Mouse (Mus musculus): ENCODE measurements around the gene Snrk. TPM values are rescaled to one million over a fixed set of nuclear protein-coding genes. Genes with fewer than 3 reads are reported as not detected.
A peak's percentile ranks its signal among the peaks of the same experiment; 100 is the strongest.

Gene Snrk
- 79.8 and 103 TPM in 2 replicates for polyA plus RNA-seq (2015; fragmentation: Nextera tagmentation; extraction: Ambion mirVana)

DNA sequence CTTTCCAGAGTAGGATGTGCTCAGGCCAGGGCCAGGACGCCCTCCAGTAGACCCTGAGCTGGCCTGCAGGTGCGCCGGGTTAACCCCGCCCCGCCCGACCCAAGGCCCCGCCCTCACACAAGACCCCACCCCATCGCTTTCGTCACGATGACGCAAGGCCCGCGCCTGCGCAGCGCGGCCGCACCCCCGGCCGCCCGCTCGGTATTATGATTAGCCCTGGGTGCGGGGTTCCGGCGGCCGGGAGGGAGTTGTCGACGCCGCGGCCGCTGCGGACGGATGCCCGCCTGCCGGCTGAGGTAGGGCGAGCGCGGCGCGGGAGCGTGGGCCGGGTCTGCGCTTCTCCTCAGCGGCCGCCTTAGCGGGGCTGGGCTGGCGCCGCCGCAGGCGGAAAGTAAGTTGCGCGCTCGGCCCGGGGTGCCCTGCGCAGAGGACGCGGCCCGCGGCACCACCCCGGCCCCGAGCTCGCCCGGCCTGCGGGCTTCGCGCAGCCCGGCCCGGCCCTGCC is at the start of gene Snrk:
Snrk (plus strand) TSS at position 155 of the 505 bp plus-strand sequence.
- ATAC-seq (replicated peaks), result peak; percentile 97
- under 1% methylated on average over 59 of the region's 67 CpGs for WGBS
- H3K9me3 ChIP-seq, result no peaks in the 10 kb centered on the region

DNA sequence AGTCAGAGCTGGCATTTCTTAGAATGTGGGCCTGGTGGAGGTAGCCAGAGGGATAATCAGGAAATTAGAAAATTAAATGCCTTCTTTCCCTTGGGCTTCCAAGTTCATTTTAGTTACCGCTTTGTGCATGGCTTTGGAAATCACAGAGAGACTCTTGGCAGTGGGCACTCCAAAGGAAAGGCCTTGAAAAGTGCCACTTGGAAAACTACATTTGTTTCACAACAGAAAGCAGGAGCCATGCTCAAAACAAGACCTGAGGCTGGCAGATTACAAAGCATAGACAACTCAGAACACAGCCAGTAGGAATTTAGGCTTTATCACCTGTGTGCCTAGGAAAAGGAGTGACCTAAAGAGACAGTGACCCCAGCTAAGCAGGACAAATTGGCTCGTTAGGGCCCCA is 49.4 kb upstream of the Snrk start:
- no peak overlapping the region for H3K9ac ChIP-seq
- no peaks in the 10 kb centered on the region for H3K36me3 ChIP-seq (replicated peaks)
- no peaks in the 10 kb centered on the region for H3K27me3 ChIP-seq (replicated peaks)
- no peak overlapping the region for H3K4me2 ChIP-seq
- ATAC-seq (replicated peaks), result no peak
- no peaks in the 10 kb centered on the region for H3K9me3 ChIP-seq
- 69% methylated on average over 2 of the region's 2 CpGs for WGBS
- H3K4me3 ChIP-seq, result no peak overlapping the region
- H3K27ac ChIP-seq, result no peak overlapping the region
- H3K4me1 ChIP-seq, result no peaks in the 10 kb centered on the region

More for the DNA sequence above, at the start of gene Snrk:
- H3K27me3 ChIP-seq (replicated peaks), result no peaks in the 10 kb centered on the region
- peak within 1 kb of the TSS; percentile 54 for H3K4me2 ChIP-seq
- H3K27ac ChIP-seq, result peak within 1 kb of the TSS; percentile 91
- no peaks in the 10 kb centered on the region for H3K36me3 ChIP-seq (replicated peaks)
- H3K9ac ChIP-seq, result peak within 1 kb of the TSS; percentile 85
- peaks cover 22% of the 10 kb centered on the region for H3K4me1 ChIP-seq
- peak within 1 kb of the TSS; percentile 83 for H3K4me3 ChIP-seq

- no peak overlapping the region for H3K4me2 ChIP-seq
- H3K27me3 ChIP-seq (replicated peaks), result no peaks in the 10 kb centered on the region
- H3K4me3 ChIP-seq, result no peak overlapping the region
- no peaks in the 10 kb centered on the region for H3K4me1 ChIP-seq
- no peaks in the 10 kb centered on the region for H3K9me3 ChIP-seq
- H3K9ac ChIP-seq, result no peak overlapping the region
- ATAC-seq (replicated peaks), result no peak
- H3K36me3 ChIP-seq (replicated peaks), result no peaks in the 10 kb centered on the region
- H3K27ac ChIP-seq, result no peak overlapping the region
- 85% methylated on average over 11 of the region's 11 CpGs for WGBS
These were observed 47.4 kb upstream of the Snrk start for GRCm38 (mm10) chr9:122069560-122070174.

DNA sequence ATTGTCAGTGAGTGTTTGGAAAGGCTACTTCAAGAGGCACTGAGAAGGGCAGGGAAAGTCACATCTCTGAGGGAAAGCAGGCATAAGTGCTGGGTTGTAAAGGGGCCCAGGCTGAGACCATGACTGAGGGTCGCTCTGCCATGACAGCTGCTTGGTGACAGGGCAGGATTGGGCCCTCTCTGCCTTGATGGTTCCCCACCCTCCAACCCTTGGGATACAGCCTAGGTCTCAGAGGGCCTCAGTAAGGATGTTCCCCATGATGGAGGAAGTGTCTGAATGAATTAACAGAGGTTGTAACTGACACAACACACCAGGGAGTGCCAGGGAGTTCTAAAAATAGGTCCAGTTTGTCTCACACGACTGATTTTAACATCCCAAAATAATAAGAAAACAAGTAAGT is 43.1 kb upstream of the Snrk start:
- H3K9me3 ChIP-seq, result no peaks in the 10 kb centered on the region
- H3K27ac ChIP-seq, result no peak overlapping the region
- ATAC-seq (replicated peaks), result no peak
- H3K27me3 ChIP-seq (replicated peaks), result no peaks in the 10 kb centered on the region
- WGBS, result 51% methylated on average over 2 of the region's 2 CpGs
- H3K4me2 ChIP-seq, result no peak overlapping the region
- no peaks in the 10 kb centered on the region for H3K4me1 ChIP-seq
- H3K4me3 ChIP-seq, result no peak overlapping the region
- no peak overlapping the region for H3K9ac ChIP-seq
- no peaks in the 10 kb centered on the region for H3K36me3 ChIP-seq (replicated peaks)

GRCm38 (mm10) chr9:122074575-122074974 is 42.5 kb upstream of the Snrk start:
- Histone ChIP-seq H3K27me3 (replicated peaks) (no peaks in the 10 kb centered on the region), H3K27ac (no peak overlapping the region), H3K4me3 (no peak overlapping the region), H3K36me3 (replicated peaks) (no peaks in the 10 kb centered on the region), H3K4me2 (no peak overlapping the region), H3K9me3 (no peaks in the 10 kb centered on the region), H3K4me1 (no peaks in the 10 kb centered on the region), H3K9ac (no peak overlapping the region)
- WGBS, result 91% methylated on average over 13 of the region's 13 CpGs
- ATAC-seq (replicated peaks), result no peak

DNA sequence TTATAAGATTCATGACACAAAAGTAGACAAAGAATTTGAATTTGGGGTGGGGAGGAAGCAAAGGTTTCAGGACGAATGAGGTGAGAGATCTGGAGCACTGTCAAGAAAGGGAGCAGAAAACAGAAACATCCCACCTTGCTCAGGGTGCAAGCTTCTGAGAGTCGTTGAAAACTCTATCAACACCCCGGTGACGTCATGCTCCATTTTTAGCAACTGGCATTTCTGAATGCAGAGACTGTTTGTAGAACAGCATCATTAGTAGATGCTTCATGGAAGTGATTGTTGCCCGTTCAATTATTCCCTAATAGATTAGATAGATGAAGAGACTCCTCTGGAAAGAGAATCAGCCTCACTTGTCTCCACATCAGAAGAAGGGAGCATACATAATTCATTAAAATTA is 38.6 kb upstream of the Snrk start:
- Histone ChIP-seq H3K4me3 (no peak overlapping the region), H3K4me1 (no peaks in the 10 kb centered on the region), H3K9ac (no peak overlapping the region), H3K36me3 (replicated peaks) (no peaks in the 10 kb centered on the region), H3K27me3 (replicated peaks) (no peaks in the 10 kb centered on the region), H3K4me2 (no peak overlapping the region), H3K27ac (no peak overlapping the region), H3K9me3 (no peaks in the 10 kb centered on the region)
- ATAC-seq (replicated peaks), result no peak
- 65% methylated on average over 5 of the region's 5 CpGs for WGBS

GRCm38 (mm10) chr9:122083698-122084097 is 33.4 kb upstream of the Snrk start:
- no peaks in the 10 kb centered on the region for H3K9me3 ChIP-seq
- H3K27ac ChIP-seq, result 0 out of 2 replicates have a peak overlapping the region, but pooled peaks have one; percentile 5
- ATAC-seq (replicated peaks), result no peak
- no peak overlapping the region for H3K9ac ChIP-seq
- no peak overlapping the region for H3K4me3 ChIP-seq
- no peaks in the 10 kb centered on the region for H3K36me3 ChIP-seq (replicated peaks)
- no peak overlapping the region for H3K4me2 ChIP-seq
- H3K27me3 ChIP-seq (replicated peaks), result no peaks in the 10 kb centered on the region
- 81% methylated on average over 4 of the region's 4 CpGs for WGBS
- 0 out of 2 replicates have a peak, but pooled peaks cover 3% of the 10 kb centered on the region for H3K4me1 ChIP-seq

GRCm38 (mm10) chr9:122084175-122084574 is 32.9 kb upstream of the Snrk start:
- Histone ChIP-seq H3K4me3 (no peak overlapping the region), H3K36me3 (replicated peaks) (no peaks in the 10 kb centered on the region), H3K4me1 (0 out of 2 replicates have a peak, but pooled peaks cover 3% of the 10 kb centered on the region), H3K27ac (0 out of 2 replicates have a peak overlapping the region, but pooled peaks have one; percentile 5), H3K27me3 (replicated peaks) (no peaks in the 10 kb centered on the region), H3K9ac (no peak overlapping the region), H3K4me2 (no peak overlapping the region), H3K9me3 (no peaks in the 10 kb centered on the region)
- WGBS, result 61% methylated on average over 4 of the region's 4 CpGs
- no peak for ATAC-seq (replicated peaks)

DNA sequence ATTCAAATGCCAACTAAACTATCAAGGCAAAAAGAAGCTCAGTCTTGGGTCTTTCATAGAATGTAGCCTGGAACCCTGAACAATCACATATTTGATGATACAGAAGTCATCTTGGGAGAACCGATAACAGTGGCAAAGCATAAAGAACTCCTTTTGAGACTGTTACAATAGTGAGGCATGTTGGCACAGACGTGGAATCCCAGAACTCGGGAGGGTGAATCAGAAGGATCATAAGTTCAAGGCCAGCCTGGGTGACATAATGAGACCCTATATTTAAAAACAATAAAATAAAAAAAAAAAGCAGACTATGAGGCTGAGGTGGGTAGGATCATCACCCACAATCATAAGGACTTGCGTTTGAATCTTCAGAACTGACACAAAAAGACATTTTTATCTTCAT is 32.4 kb upstream of the Snrk start:
- no peak for ATAC-seq (replicated peaks)
- Histone ChIP-seq H3K27me3 (replicated peaks) (no peaks in the 10 kb centered on the region), H3K36me3 (replicated peaks) (no peaks in the 10 kb centered on the region), H3K9me3 (no peaks in the 10 kb centered on the region), H3K9ac (no peak overlapping the region), H3K4me2 (no peak overlapping the region), H3K27ac (peak overlapping the region; percentile 43; the same call in 1 of the 2 replicates), H3K4me1 (0 out of 2 replicates have a peak, but pooled peaks cover 3% of the 10 kb centered on the region), H3K4me3 (no peak overlapping the region)
- 85% methylated on average over 4 of the region's 4 CpGs for WGBS

DNA sequence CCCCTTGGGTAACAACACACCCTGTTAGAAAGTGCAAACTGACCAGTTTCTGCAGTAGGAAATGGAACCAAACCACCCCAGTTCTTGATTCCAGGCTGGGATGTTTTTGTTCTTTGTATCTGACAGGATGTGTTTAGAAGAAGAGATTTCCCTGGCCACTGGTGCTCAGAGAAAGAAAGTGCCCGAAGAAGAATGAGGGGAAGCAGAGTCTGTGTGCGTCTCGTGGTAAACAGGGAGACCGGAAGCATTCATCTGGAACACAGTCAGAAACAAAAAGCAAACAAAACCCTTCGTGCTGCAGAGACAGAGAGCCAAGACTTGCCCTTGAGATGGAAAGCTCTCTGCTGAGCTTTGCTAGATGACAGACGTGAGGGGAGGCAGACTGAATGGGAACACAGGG is 32.0 kb upstream of the Snrk start:
- WGBS, result 30% methylated on average over 6 of the region's 6 CpGs
- Histone ChIP-seq H3K27ac (peak overlapping the region; percentile 43), H3K9ac (no peak overlapping the region), H3K36me3 (replicated peaks) (no peaks in the 10 kb centered on the region), H3K27me3 (replicated peaks) (no peaks in the 10 kb centered on the region), H3K9me3 (no peaks in the 10 kb centered on the region), H3K4me2 (no peak overlapping the region), H3K4me1 (0 out of 2 replicates have a peak, but pooled peaks cover 3% of the 10 kb centered on the region), H3K4me3 (no peak overlapping the region)
- no peak for ATAC-seq (replicated peaks)

DNA sequence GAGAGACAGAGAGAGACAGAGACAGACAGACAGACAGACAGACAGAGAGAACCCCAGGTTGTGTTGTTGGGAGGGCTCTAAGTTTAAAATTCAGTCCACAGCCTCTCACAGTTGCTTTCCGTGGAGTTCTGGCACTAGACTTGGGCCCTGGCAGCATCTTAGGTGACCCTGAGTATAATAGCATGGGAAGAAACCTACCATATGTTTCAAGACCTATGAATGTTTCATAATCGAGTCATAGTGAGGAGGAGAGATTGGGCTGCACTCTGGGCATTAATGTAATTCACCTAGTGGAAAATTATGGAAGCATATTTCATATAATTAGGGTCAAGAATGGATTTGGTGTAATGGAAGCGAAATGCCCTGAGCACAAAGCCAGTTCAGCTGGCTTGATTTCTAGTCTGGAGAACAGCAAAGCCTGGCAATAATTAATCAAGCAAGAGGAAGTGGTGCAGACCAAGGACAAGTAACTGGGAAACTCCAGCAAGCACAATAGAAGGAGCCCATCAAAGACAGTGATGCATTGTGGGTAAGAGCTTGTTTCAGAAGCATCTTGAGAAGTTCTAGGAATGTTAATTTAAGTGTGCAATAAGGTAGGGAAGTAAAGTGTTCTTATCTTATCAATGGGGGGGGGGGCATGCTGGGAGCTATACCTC is 31.4 kb upstream of the Snrk start:
- WGBS, result 75% methylated on average over 3 of the region's 3 CpGs
- H3K4me1 ChIP-seq, result 0 out of 2 replicates have a peak, but pooled peaks cover 3% of the 10 kb centered on the region
- no peaks in the 10 kb centered on the region for H3K9me3 ChIP-seq
- H3K36me3 ChIP-seq (replicated peaks), result no peaks in the 10 kb centered on the region
- no peak for ATAC-seq (replicated peaks)
- no peak overlapping the region for H3K4me2 ChIP-seq
- H3K9ac ChIP-seq, result no peak overlapping the region
- H3K4me3 ChIP-seq, result no peak overlapping the region
- peak overlapping the region; percentile 20; the same call in 1 of the 2 replicates for H3K27ac ChIP-seq
- H3K27me3 ChIP-seq (replicated peaks), result no peaks in the 10 kb centered on the region

GRCm38 (mm10) chr9:122087086-122087485 is 30.0 kb upstream of the Snrk start:
- no peak for ATAC-seq (replicated peaks)
- no peaks in the 10 kb centered on the region for H3K9me3 ChIP-seq
- H3K4me2 ChIP-seq, result no peak overlapping the region
- no peak overlapping the region for H3K4me3 ChIP-seq
- 90% methylated on average over 6 of the region's 6 CpGs for WGBS
- H3K27ac ChIP-seq, result no peak overlapping the region
- H3K27me3 ChIP-seq (replicated peaks), result no peaks in the 10 kb centered on the region
- H3K4me1 ChIP-seq, result 0 out of 2 replicates have a peak, but pooled peaks cover 3% of the 10 kb centered on the region
- no peaks in the 10 kb centered on the region for H3K36me3 ChIP-seq (replicated peaks)
- H3K9ac ChIP-seq, result no peak overlapping the region

All from midbrain, embryonic 15.5 days (tissue).